Mouse (Mus musculus): ENCODE data around the gene Tktl1.

The Tktl1 gene

DNA sequence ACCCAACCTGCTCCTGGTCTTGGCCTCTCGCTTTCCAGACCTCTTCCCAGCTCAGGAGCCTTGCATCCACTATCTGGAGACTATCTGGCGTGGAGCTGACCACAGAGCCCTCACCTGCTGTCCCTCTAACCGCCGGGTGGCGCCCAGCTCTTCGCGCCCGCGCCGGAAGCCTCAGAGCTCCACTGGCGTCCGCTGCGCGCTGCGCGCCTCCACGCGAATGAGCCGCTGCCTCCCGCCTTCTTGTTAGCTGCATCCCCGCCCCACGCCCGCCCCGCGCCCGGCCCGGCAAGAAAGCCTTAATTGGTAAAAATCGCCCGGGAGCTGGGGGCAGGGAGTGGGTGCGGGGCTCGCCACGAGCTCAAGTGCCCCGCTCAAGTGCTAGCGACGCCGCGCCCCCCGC is 72.6 kb downstream of the Tktl1 start, which contains the start of gene Flna:
TSS of gene Flna (minus strand) at position 206 of the 400 bp plus-strand sequence.
- Histone ChIP-seq H3K36me3 (ENCODE audit: insufficient read depth, low read length) (no peaks in the 10 kb centered on the region), H3K9me3 (ENCODE audit: low read length) (no peaks in the 10 kb centered on the region), H3K4me3 (replicated peaks; ENCODE audit: low read length) (peak within 1 kb of the TSS; percentile 75), H3K4me1 (replicated peaks; ENCODE audit: low read depth, low read length) (peaks cover 16% of the 10 kb centered on the region), H3K27me3 (ENCODE audit: insufficient read depth, low read length) (no peaks in the 10 kb centered on the region)
- TF ChIP-seq NANOG (IDR thresholded peaks at IDR 0.05; ENCODE audit: borderline replicate concordance, low read length) (no peak), CTCF (conservative IDR thresholded peaks at IDR 0.05; ENCODE audit: low read length) (no peak), POU5F1 (IDR thresholded peaks at IDR 0.05; ENCODE audit: borderline replicate concordance, low read length) (no peak)

DNA sequence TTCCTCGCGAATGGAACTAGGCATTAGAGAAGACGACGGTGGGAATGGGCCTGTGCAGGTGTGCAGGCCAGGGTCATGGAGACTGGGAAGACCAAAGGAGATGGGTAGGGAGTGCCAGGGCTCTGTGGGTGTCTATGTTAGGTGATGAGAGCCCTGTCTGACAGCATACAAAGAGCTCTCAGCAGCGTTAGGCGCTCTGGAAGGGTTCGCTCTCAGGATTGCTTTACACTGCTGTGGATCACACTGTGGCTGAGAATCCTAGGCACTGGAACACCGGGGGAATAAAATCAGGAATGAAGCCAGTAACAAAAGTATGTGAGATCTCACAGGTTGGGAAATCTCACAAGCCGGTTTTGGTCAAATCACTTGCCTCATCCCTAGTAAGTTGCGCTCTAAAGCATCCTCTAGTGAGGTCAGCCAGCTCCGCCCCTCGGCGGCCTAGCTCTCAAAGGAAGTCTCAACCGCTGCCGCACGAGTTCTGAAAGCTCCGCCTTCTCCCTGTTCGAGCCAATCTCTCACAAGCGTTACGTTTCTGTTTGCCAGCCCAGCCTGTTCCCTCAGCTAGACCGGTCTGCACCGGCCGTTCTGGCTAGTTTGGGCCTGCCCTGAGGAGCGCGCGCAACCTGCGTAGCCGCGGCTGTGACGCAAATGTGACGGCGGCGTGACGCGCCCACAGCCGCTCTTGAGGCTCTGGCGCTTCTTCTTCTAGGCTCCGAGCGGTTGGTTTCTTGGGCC is 77.3 kb downstream of the Tktl1 start, which contains the start of gene Emd:
TSS of gene Emd (plus strand) at position 535 of the 735 bp plus-strand sequence.
- H3K9me3 ChIP-seq (ENCODE audit: low read length): no peaks in the 10 kb centered on the region
- no peaks in the 10 kb centered on the region for H3K27me3 ChIP-seq (ENCODE audit: insufficient read depth, low read length)
- peak within 1 kb of the TSS; percentile 85 for H3K4me3 ChIP-seq (replicated peaks; ENCODE audit: low read length)
- no peak for TF ChIP-seq CTCF (conservative IDR thresholded peaks at IDR 0.05; ENCODE audit: low read length)
- no peak for TF ChIP-seq NANOG (IDR thresholded peaks at IDR 0.05; ENCODE audit: borderline replicate concordance, low read length)
- no peak for TF ChIP-seq POU5F1 (IDR thresholded peaks at IDR 0.05; ENCODE audit: borderline replicate concordance, low read length)
- peaks cover 34% of the 10 kb centered on the region for H3K36me3 ChIP-seq (ENCODE audit: insufficient read depth, low read length)
- H3K4me1 ChIP-seq (replicated peaks; ENCODE audit: low read depth, low read length): peaks cover 10% of the 10 kb centered on the region

DNA sequence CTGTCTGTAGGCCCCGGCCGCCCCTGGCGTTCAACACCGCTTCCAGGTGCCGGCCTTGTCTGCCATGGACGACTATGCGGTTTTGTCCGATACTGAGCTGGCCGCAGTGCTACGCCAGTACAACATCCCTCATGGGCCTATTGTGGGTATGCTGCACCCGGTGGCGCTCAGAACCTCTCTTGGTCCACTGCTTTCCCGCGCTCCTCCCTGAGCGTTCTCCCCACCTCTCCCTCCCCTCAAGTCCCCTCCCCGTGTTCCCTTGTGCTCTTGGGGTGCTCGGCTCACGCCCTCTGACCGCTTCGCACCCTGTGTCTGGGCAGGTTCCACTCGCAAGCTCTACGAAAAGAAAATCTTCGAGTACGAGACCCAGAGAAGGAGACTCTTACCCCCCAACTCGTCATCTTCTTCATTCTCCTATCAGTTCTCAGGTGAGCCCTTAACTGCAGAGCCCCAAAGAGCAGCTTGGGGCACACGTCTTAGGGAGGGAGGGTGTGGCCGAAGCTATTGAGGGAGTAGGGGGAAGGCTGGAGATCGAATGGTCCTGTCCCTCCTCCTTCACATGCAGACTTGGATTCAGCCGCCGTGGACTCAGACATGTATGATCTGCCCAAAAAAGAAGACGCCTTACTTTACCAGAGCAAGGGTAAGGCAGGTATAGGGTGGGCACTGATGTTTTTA is 78.0 kb downstream of the Tktl1 start:
- peaks cover 9% of the 10 kb centered on the region for H3K4me1 ChIP-seq (replicated peaks; ENCODE audit: low read depth, low read length)
- H3K27me3 ChIP-seq (ENCODE audit: insufficient read depth, low read length): no peaks in the 10 kb centered on the region
- TF ChIP-seq POU5F1 (IDR thresholded peaks at IDR 0.05; ENCODE audit: borderline replicate concordance, low read length) (no peak), CTCF (conservative IDR thresholded peaks at IDR 0.05; ENCODE audit: low read length) (no peak), NANOG (IDR thresholded peaks at IDR 0.05; ENCODE audit: borderline replicate concordance, low read length) (no peak)
- peak overlapping the region; percentile 85 for H3K4me3 ChIP-seq (replicated peaks; ENCODE audit: low read length)
- H3K36me3 ChIP-seq (ENCODE audit: insufficient read depth, low read length): peaks cover 38% of the 10 kb centered on the region
- H3K9me3 ChIP-seq (ENCODE audit: low read length): no peaks in the 10 kb centered on the region

DNA sequence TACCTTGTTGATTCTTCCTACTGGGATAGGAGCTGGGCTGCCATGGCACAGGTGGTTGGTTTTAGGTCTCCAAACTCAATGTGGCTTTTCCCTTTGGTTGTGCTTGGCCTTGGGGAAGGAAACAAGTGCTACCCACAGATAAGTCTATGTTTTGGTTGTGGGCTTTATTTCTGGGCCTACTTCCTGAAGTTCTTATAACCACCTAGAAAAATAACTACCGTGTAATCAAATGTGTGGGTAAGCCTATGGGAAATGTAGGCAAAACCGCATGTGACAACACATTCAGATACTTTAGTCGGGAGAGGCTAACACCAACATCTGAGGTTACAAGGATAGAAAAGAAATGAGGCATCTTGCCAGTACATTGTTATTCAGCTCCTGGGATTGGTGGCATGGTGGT is 80.7 kb downstream of the Tktl1 start:
- TF ChIP-seq POU5F1 (IDR thresholded peaks at IDR 0.05; ENCODE audit: borderline replicate concordance, low read length) (no peak), NANOG (IDR thresholded peaks at IDR 0.05; ENCODE audit: borderline replicate concordance, low read length) (no peak), CTCF (conservative IDR thresholded peaks at IDR 0.05; ENCODE audit: low read length) (no peak)
- H3K36me3 ChIP-seq (ENCODE audit: insufficient read depth, low read length): peaks cover 41% of the 10 kb centered on the region
- H3K27me3 ChIP-seq (ENCODE audit: insufficient read depth, low read length): no peaks in the 10 kb centered on the region
- H3K4me3 ChIP-seq (replicated peaks; ENCODE audit: low read length): no peak overlapping the region
- peaks cover 9% of the 10 kb centered on the region for H3K4me1 ChIP-seq (replicated peaks; ENCODE audit: low read depth, low read length)
- H3K9me3 ChIP-seq (ENCODE audit: low read length): no peaks in the 10 kb centered on the region
